Mouse (Mus musculus) E14TG2a.4 (cell line): ENCODE results near the gene H2-M5.

Experiments used
- CTCF ChIP-seq: conservative IDR thresholded peaks from 2 replicates; pipeline ENCODE4 v1.5.1; 2014; ENCODE audit warnings: low read length
- NANOG ChIP-seq: IDR thresholded peaks from 2 replicates; pipeline ENCODE4 v1.6.1; 2014; ENCODE audit warnings: borderline replicate concordance, low read length, mixed read lengths
- POU5F1 ChIP-seq: IDR thresholded peaks from 2 replicates; pipeline ENCODE4 v1.6.1; 2014; ENCODE audit warnings: low read length, borderline replicate concordance

DNA sequence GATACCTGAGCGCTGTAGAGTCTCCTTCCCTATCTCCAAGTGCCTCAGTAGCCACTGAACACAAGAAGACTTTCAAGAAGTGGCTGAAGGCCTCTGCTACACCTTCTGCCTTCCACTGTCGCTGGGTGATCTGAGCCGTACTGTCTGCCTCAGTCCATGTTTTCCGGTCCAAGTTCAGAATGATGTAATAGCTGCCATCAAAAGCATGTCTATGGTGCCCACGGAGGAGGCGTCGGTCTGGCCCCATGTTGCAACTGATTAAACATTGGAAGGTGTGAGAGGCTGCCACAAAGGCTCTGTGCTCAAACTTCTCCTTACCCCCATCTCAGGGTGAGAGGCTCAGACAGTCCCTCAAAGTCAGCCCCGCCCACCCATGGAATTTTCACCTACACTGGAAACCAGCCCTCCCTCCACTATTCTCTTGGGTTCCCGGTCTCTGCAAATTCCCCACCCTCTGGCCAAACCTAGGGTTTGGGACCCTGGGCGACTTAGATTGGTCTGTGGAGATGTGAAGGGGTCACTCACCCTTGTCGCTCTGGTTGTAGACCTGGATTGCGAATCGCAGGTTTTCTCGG lies 18.9 kb downstream of the H2-M5 start:
- TF ChIP-seq CTCF, result no peak
- TF ChIP-seq NANOG, result no peak
- TF ChIP-seq POU5F1, result no peak
